Mouse (Mus musculus) megakaryocyte, embryonic 14.5 days (primary cell): Measurements from ENCODE around the gene Rpl31. TPM values are rescaled to one million over a fixed set of nuclear protein-coding genes. Genes with fewer than 3 reads are reported as not detected.

Source experiments
- H3K27me3 ChIP-seq: replicated peaks from 2 replicates; pipeline ENCODE3; 2012; ENCODE audit warnings: inconsistent platforms
- H3K36me3 ChIP-seq: replicated peaks from 2 replicates; pipeline ENCODE3; 2012; ENCODE audit warnings: low read length, inconsistent platforms, mixed read lengths
- H3K4me1 ChIP-seq: 2 replicates; pipeline ENCODE4 v1.6.1; 2012; ENCODE audit warnings: inconsistent platforms
- H3K4me3 ChIP-seq: replicated peaks from 2 replicates; pipeline ENCODE3; 2012; ENCODE audit warnings: moderate library complexity, mild to moderate bottlenecking, inconsistent platforms
- H3K9me3 ChIP-seq: 2 replicates; pipeline ENCODE4 v1.6.1; 2012; ENCODE audit warnings: inconsistent platforms
- FLI1 ChIP-seq: IDR thresholded peaks from 2 replicates; pipeline ENCODE4 v1.6.1; 2012; ENCODE audit warnings: low read length, inconsistent platforms, mixed read lengths
- GATA1 ChIP-seq: IDR thresholded peaks from 3 replicates; pipeline ENCODE4 v1.6.1; 2012; ENCODE audit warnings: mixed read lengths, low read length, inconsistent platforms, borderline replicate concordance
- polyA plus RNA-seq: library from polyadenylated mRNA; stranded (reverse); fragments of >175 nt; gene quantifications from 2 replicates; pipeline ENCODE4 v1.2.3, GENCODE M21; 2012; ENCODE audit warnings: low replicate concordance; ENCODE audit not compliant: insufficient read depth

Rpl31 gene
- polyA plus RNA-seq, 1 experiment = 232 TPM

DNA sequence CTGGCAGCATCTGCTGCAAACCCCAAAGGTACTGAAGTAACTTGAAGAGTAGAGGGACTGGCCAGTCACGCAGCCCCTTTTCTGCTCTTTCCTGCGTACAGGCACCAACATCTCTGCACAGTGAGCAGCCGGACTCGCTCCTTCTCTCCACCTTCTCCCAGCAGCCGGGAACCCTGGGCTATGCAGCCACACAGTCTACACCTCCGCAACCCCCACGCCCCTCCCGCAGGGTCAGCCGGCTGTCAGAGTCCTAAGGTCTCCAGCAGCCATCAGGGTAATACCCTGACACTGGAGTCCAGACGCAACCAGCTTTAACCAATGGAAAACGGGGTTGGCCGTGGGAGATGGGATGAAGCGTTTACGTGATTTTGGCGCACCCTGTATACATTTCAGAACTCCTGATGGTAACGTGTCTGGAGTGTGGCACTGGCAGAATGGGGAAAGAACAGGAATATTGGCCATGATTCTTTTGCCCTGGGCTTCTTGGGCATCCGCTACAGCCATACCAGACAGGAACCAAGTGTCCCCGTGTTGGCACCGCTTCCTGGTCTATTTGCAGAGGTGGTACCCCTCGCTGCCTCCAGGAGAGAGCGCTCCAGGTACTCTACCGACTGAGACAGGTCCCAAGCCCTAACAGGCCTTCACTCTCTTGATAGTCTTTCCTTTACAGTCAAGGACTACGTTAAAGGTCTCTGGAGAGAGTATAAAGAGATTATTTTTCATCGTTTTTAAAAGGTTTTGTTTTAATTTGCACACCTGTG is 5.7 kb upstream of the Rpl31 start:
- TF ChIP-seq FLI1 = no peak
- peaks cover 33% of the 10 kb centered on the region for H3K36me3 ChIP-seq
- no peak overlapping the region for H3K4me3 ChIP-seq
- H3K27me3 ChIP-seq = peaks cover 27% of the 10 kb centered on the region
- peaks cover 7% of the 10 kb centered on the region for H3K9me3 ChIP-seq
- peaks cover 4% of the 10 kb centered on the region for H3K4me1 ChIP-seq

DNA sequence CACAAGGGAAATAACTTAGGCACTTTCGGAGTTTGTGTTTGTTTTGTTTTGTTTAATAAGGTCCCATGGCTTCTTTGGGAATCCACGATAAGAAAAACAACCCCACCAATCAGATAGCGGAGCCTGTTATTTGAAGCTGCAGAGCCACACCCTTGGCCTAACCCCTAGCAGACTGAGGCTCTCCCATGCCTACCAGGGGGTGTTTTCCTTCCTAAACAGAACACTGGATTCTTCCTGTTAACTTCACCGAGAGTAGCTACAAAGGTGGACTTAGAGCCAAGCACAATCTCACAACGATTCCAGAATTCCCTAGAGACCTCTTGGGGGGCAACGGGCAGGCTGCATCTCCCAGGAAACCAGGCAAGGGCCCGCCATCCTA is 5.1 kb upstream of the Rpl31 start:
- Histone ChIP-seq H3K36me3 (peaks cover 29% of the 10 kb centered on the region), H3K4me1 (peaks cover 8% of the 10 kb centered on the region), H3K27me3 (peaks cover 25% of the 10 kb centered on the region)

DNA sequence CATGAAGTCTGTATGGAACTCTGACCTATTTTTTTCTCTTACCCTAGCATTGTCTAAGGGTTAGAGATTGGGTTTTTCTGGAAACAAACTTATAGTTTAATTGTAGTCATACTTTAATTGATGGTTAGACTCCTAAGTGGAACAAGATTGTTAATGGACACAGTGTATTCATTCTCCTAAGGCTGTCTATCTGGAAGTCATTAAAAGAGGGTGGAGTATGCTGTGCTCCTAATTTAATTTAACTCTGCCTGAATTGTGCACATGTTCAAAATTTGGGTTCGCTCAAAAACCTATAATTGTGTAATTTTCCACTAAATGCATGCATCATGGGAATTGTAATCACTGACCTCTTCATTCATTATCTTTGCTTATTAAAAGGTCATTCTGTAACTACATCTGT is 2.1 kb upstream of the Rpl31 start:
- Histone ChIP-seq H3K4me3 (no peak overlapping the region), H3K27me3 (peaks cover 15% of the 10 kb centered on the region), H3K4me1 (peaks cover 28% of the 10 kb centered on the region), H3K36me3 (peaks cover 37% of the 10 kb centered on the region), H3K9me3 (no peaks in the 10 kb centered on the region)
- TF ChIP-seq FLI1 (no peak), GATA1 (no peak)

More for the DNA sequence above, 5.1 kb upstream of the Rpl31 start:
- no peak overlapping the region for H3K4me3 ChIP-seq
- H3K9me3 ChIP-seq = peaks cover 7% of the 10 kb centered on the region
- no peak for TF ChIP-seq GATA1

DNA sequence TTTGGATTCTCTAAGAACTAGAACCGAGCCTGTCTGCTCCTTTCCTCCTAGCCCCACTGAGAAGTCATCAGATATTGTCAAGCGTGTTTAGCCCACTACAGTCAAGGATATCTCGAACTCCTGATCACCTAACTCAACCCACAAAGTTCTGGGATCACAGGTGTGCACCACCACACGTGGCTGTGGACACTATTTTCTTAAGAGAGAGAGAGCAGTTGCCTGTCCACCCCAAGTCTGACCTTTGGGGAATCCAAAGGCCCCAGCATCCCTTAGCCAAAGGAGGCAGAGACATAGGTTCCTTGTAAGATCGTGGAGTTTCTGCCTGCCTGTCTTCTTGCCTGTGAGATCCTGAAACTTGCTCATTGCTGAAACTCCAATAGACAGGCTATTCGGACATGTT is 597 bp upstream of the Rpl31 start:
- peaks cover 37% of the 10 kb centered on the region for H3K36me3 ChIP-seq
- peak overlapping the region; percentile 90 for H3K4me3 ChIP-seq
- H3K4me1 ChIP-seq = peaks cover 36% of the 10 kb centered on the region
- no peaks in the 10 kb centered on the region for H3K9me3 ChIP-seq
- H3K27me3 ChIP-seq = peaks cover 1% of the 10 kb centered on the region
- TF ChIP-seq GATA1 (no peak), FLI1 (no peak)

DNA sequence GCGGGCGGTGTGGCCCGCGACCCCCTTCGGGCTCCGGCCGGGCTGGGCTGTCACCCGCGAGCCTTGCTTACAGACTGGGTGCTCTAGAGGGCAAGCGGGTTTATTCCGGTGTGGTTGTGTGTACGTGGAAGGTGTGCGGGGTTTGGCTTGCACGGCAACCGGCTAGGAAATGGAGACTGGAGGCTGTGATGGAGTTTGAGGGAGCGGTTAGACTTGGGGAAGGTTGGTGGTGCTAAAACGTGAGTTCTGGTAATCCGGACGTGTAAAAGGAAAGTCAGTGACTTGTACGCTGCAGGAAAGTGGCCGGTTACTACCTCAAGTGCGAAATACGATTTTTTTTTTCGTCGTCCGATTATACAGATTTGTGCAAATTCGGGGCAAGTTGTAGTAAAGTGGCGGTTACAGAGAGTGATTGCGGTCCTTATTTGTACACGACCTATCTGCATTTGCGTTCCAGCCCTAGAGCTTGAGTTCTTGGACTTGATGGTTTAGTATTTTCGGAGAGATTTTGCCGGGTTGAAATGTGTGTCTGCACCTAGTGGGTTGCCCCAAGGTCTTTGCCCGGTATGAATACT is 712 bp downstream of the Rpl31 start:
- peaks cover 42% of the 10 kb centered on the region for H3K4me1 ChIP-seq
- H3K27me3 ChIP-seq = no peaks in the 10 kb centered on the region
- no peak for TF ChIP-seq GATA1
- TF ChIP-seq FLI1 = no peak
- H3K36me3 ChIP-seq = peaks cover 46% of the 10 kb centered on the region
- H3K9me3 ChIP-seq = no peaks in the 10 kb centered on the region
- H3K4me3 ChIP-seq = peak overlapping the region; percentile 90

DNA sequence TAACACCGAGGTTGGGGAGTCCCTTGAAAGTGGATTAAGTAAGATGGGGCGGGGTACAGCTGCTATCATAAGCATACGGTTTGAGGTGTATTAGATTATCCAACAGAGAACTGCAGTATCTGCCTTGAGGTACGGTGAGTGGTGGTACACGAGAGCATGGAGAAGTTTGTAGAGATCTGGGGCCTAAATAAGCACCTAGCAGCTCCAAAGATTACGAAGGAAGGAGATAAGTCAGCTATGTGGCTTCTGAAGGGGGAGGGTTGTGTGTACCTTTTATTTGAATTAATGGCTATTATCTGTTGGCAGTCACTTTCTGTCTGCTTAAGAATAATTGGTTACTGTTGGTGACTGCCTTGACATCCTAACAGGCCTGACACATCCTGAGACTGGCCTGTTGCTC is 2.8 kb downstream of the Rpl31 start:
- Histone ChIP-seq H3K4me3 (no peak overlapping the region), H3K4me1 (peaks cover 42% of the 10 kb centered on the region), H3K27me3 (no peaks in the 10 kb centered on the region), H3K36me3 (peaks cover 66% of the 10 kb centered on the region), H3K9me3 (no peaks in the 10 kb centered on the region)
- TF ChIP-seq GATA1 (no peak), FLI1 (no peak)

DNA sequence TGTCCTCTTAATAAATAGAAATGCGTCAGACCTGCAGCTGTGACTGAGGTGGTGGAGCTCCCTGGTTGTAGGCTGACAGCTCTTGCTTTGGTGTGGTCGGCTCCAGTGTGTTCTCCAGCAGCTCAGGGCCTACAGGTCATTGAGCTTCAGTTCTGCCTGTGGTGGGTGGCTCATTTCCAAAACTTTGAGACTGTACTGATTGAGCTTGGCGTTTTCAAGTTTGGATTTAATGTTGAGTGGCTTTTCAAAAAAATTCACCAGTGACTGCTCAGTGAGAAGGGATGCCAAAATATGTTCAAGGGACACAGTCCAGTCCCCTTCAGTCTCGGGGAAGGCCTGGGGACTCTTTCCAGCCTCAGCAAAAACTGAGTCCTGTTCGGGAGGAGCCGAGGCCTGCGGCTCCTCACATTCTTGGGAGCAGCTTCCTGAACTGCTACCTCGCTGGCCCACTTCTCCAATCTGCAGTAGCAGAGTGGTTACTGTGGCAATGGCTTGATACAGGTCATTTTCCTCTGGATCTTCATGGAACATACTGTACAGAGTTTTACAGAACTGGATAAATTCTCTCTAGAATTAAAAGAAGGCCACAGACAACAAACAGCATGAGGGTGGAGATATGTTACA is 4.7 kb downstream of the Rpl31 start:
- H3K4me1 ChIP-seq = peaks cover 33% of the 10 kb centered on the region
- peaks cover 83% of the 10 kb centered on the region for H3K36me3 ChIP-seq
- no peak for TF ChIP-seq FLI1
- H3K27me3 ChIP-seq = no peaks in the 10 kb centered on the region
- H3K9me3 ChIP-seq = no peaks in the 10 kb centered on the region
- H3K4me3 ChIP-seq = no peak overlapping the region

DNA sequence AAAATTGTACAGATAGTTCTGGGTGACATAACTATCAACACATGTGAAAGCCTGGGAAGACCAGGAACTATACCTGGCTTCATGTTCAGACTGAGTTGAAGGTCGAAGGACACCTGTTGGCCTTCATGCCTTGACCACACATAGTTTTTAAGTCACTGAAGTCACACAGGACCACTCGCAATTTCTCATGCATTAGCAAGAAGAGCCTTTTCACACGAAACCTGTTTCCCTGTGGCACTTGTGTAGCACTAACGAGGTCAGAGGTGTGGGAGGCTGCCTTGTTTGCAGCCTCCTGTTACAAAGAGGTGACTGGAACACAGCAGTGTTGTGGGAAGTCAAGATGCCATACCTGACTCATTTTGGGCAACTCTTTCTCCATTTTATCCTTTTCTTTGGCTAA is 5.7 kb downstream of the Rpl31 start:
- peaks cover 33% of the 10 kb centered on the region for H3K4me1 ChIP-seq
- no peaks in the 10 kb centered on the region for H3K9me3 ChIP-seq
- no peak for TF ChIP-seq FLI1
- no peak for TF ChIP-seq GATA1
- H3K4me3 ChIP-seq = no peak overlapping the region
- H3K27me3 ChIP-seq = no peaks in the 10 kb centered on the region
- peaks cover 94% of the 10 kb centered on the region for H3K36me3 ChIP-seq

DNA sequence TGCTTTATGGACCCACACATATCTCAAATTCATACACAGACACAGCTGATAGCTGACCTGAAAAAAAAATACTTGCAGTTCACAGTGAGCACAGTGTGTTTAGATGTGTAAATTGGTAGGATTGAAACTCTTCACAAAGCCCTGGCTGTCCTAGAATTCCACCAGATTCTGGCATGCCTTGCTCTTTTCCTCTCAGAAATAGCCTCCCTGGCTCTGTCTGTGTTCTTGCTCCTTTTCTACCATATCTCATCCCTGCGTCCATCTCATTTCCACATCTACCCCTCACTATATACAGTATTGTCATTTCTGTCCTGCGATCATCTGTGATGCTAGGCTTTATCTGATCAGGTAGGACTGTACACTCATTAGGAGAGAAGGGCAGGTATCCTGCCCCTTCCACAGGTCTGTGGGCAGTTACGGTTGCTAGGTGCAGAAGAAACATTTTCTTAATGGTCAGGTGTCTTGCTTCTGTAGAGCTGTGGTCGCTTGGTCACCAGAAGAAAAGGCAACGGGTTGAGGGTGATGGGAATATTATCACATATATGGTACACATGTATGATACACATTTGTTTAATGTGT is 6.7 kb downstream of the Rpl31 start:
- Histone ChIP-seq H3K36me3 (peaks cover 98% of the 10 kb centered on the region), H3K9me3 (no peaks in the 10 kb centered on the region), H3K4me1 (peaks cover 32% of the 10 kb centered on the region), H3K27me3 (no peaks in the 10 kb centered on the region), H3K4me3 (no peak overlapping the region)
- TF ChIP-seq FLI1 (no peak), GATA1 (no peak)

DNA sequence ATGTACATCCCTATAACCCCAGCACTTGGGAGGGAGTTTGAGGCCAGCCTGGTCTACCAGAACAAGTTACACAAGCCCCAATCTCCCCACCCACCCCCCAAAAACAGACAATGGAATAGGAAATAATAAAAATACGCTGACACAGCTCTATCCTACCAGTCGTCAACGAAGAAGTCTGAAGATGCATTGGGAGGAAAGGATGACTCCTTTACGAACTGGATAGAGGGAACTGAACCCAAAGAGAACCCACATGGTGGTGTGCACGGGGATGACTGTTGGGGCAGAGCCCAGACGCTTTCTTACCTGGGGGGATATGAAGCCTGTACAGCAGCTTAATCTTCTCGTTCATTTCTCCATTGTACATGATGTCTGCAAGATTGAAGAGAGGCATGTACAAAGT is 8.5 kb downstream of the Rpl31 start:
- peaks cover 97% of the 10 kb centered on the region for H3K36me3 ChIP-seq

More for the DNA sequence above, 8.5 kb downstream of the Rpl31 start:
- no peaks in the 10 kb centered on the region for H3K9me3 ChIP-seq
- TF ChIP-seq GATA1 (no peak), FLI1 (no peak)
- no peak overlapping the region for H3K4me3 ChIP-seq
- peaks cover 5% of the 10 kb centered on the region for H3K27me3 ChIP-seq
- H3K4me1 ChIP-seq = peaks cover 28% of the 10 kb centered on the region
